Mouse (Mus musculus) heart, adult 18-20 months (tissue): ENCODE results near the gene Ldlr. TPM values are rescaled to one million over a fixed set of nuclear protein-coding genes. Genes with fewer than 3 reads are reported as not detected.

Experiments
- DNase-seq, 2 experiments: peaks; one replicate each; pipeline ENCODE4 v3.0.0; 2021 to 2022; ENCODE audit warnings: mixed read lengths in 1 of 2
- long read RNA-seq, 2 experiments: library from polyadenylated mRNA; stranded (forward); transcript quantifications; one replicate each; pipeline ENCODE4 v2.0.0; 2021
- total RNA-seq, 2 experiments: library from RNA; stranded (reverse); gene quantifications; 2 replicates each; pipeline ENCODE4 v1.2.3; 2021

Gene Ldlr
- 1 to 10 TPM; 1.9 to 2.4 TPM for total RNA-seq
- long read RNA-seq, experiment 1, result 0 reads
- long read RNA-seq, experiment 2, full-length matches to known transcripts, result 1 of 2 reads
- long read RNA-seq, experiment 2, partial matches to known transcripts, result 1 of 2 reads
- long read RNA-seq, experiment 2, other reads (novel, unspliced or antisense), result 0 of 2 reads

GRCm38 (mm10) chr9:21723377-21724146 is at the start of gene Ldlr:
TSS of gene Ldlr (plus strand) at chr9:21723483.
- peak; percentile 88 to 90 for DNase-seq

- no peak for DNase-seq
Observed at GRCm38 (mm10) chr9:21677706-21678105, 45.6 kb upstream of the Ldlr start.

GRCm38 (mm10) chr9:21680448-21680847 is 42.8 kb upstream of the Ldlr start:
- DNase-seq, result no peak

GRCm38 (mm10) chr9:21682827-21683226 is 40.5 kb upstream of the Ldlr start:
- no peak for DNase-seq

- no peak for DNase-seq
Observed at GRCm38 (mm10) chr9:21683897-21684296, 39.4 kb upstream of the Ldlr start.

GRCm38 (mm10) chr9:21688554-21688953 is 34.7 kb upstream of the Ldlr start:
- no peak for DNase-seq

GRCm38 (mm10) chr9:21690031-21690430 is 33.3 kb upstream of the Ldlr start:
- no peak for DNase-seq

- DNase-seq, result peak; percentile 23 to 41
Observed at GRCm38 (mm10) chr9:21691862-21692261, 31.4 kb upstream of the Ldlr start.

- no peak for DNase-seq
Observed at GRCm38 (mm10) chr9:21692491-21692890, 30.8 kb upstream of the Ldlr start.

GRCm38 (mm10) chr9:21694071-21694470 is 29.2 kb upstream of the Ldlr start:
- DNase-seq, result no peak

GRCm38 (mm10) chr9:21695229-21695792 is 28.0 kb upstream of the Ldlr start:
- DNase-seq, result no peak

GRCm38 (mm10) chr9:21697121-21697520 is 26.2 kb upstream of the Ldlr start:
- no peak for DNase-seq

- DNase-seq, result peak in 1 of 2 experiments; percentile 22
Observed at GRCm38 (mm10) chr9:21699280-21699679, 24.0 kb upstream of the Ldlr start.

GRCm38 (mm10) chr9:21701091-21701490 is 22.2 kb upstream of the Ldlr start:
- DNase-seq, result no peak

- DNase-seq, result peak; percentile 29 to 33
Observed at GRCm38 (mm10) chr9:21703494-21703893, 19.8 kb upstream of the Ldlr start.

GRCm38 (mm10) chr9:21706085-21706484 is 17.2 kb upstream of the Ldlr start:
- DNase-seq, result no peak

GRCm38 (mm10) chr9:21706586-21707265 is 16.6 kb upstream of the Ldlr start:
- DNase-seq, result no peak

GRCm38 (mm10) chr9:21709340-21709739 is 13.9 kb upstream of the Ldlr start:
- no peak for DNase-seq

GRCm38 (mm10) chr9:21715298-21715697 is 8.0 kb upstream of the Ldlr start:
- peak; percentile 37 to 70 for DNase-seq

- no peak for DNase-seq
Observed at GRCm38 (mm10) chr9:21717015-21717414, 6.3 kb upstream of the Ldlr start.

- DNase-seq, result peak; percentile 40 to 42
Observed at GRCm38 (mm10) chr9:21721036-21721435, 2.2 kb upstream of the Ldlr start.

GRCm38 (mm10) chr9:21724147-21724536 is 859 bp downstream of the Ldlr start:
- DNase-seq, result peak; percentile 89 to 93
